ENCODE assay signal across 8 mouse cellular contexts in the genomic region with DNA sequence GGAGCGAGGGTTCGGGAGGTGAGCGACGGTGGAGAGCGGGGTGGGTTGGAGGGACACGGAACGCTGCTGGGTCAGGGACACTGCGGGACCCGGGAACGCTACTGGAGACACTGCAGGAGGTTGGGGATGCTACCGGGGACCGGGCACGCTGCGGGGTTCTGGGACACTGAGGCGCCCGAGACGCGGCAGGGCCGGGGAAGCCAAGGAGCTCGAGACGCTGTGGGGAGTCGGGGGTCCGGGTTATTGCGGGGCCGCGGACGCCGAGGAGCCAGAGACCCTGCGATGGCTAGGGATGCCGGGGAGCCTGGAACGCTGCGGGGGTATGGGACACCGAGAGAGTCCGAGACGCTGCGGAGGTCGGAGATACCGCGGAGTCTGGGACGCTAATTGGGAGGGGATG. TPM values are rescaled to one million over a fixed set of nuclear protein-coding genes. Genes with fewer than 3 reads are reported as not detected.
DNase-seq lines count a peak whose midpoint lies in the region; ATAC-seq and TF ChIP-seq lines count a peak whose summit lies in the region.

No protein-coding gene starts in this region.

- peaks cover 10% of the 10 kb centered on the region for H3K36me3 ChIP-seq in kidney, postnatal 0 days (ENCODE audit: insufficient read depth, low read length)
- H3K36me3 ChIP-seq in embryonic facial prominence, embryonic 10.5 days (replicated peaks) = peaks cover 32% of the 10 kb centered on the region
- peaks cover 4% of the 10 kb centered on the region; the same call in 1 of the 2 replicates for H3K36me3 ChIP-seq in hindbrain, embryonic 16.5 days (ENCODE audit: control insufficient read depth, insufficient read depth, low read length)
- peaks cover 7% of the 10 kb centered on the region; the same call in 1 of the 2 replicates for H3K36me3 ChIP-seq in midbrain, embryonic 15.5 days (replicated peaks)

- peak overlapping the region; percentile 90 for H3K4me3 ChIP-seq in kidney, postnatal 0 days (replicated peaks; ENCODE audit: low read depth, low read length)
- peak overlapping the region; percentile 99 for H3K4me3 ChIP-seq in embryonic facial prominence, embryonic 10.5 days
- peak overlapping the region; percentile 93 for H3K4me3 ChIP-seq in hindbrain, embryonic 16.5 days (ENCODE audit: low read length)
- peak overlapping the region; percentile 91 for H3K4me3 ChIP-seq in midbrain, embryonic 15.5 days

- H3K9ac ChIP-seq in kidney, postnatal 0 days (ENCODE audit: low read depth, low read length) = peak overlapping the region; percentile 87
- H3K9ac ChIP-seq in hindbrain, embryonic 16.5 days (ENCODE audit: low read depth, low read length) = peak overlapping the region; percentile 82
- peak overlapping the region; percentile 78 for H3K9ac ChIP-seq in midbrain, embryonic 15.5 days

- peak overlapping the region; percentile 85 for H3K4me2 ChIP-seq in kidney, postnatal 0 days (ENCODE audit: low read length)
- H3K4me2 ChIP-seq in hindbrain, embryonic 16.5 days (ENCODE audit: low read length) = peak overlapping the region; percentile 78
- peak overlapping the region; percentile 89 for H3K4me2 ChIP-seq in midbrain, embryonic 15.5 days

- H3K4me1 ChIP-seq in kidney, postnatal 0 days (replicated peaks; ENCODE audit: insufficient read depth, low read length) = peaks cover 4% of the 10 kb centered on the region; the same call in 1 of the 2 replicates
- H3K4me1 ChIP-seq in embryonic facial prominence, embryonic 10.5 days = peaks cover 22% of the 10 kb centered on the region
- peaks cover 11% of the 10 kb centered on the region for H3K4me1 ChIP-seq in hindbrain, embryonic 16.5 days (ENCODE audit: control insufficient read depth, insufficient read depth, low read depth, low read length)
- H3K4me1 ChIP-seq in midbrain, embryonic 15.5 days = peaks cover 19% of the 10 kb centered on the region

- no peak for DNase-seq in kidney, postnatal 0 days (ENCODE audit: low spot score)
- no peak for DNase-seq in kidney, postnatal 25 days
- DNase-seq in embryonic facial prominence, embryonic 10.5 days (ENCODE audit: low spot score) = no peak
- no peak for DNase-seq in thymus, adult 18-20 months
- DNase-seq in urinary bladder, adult 18-20 months (ENCODE audit: low spot score in 2 of 2) = no peak
- no peak for DNase-seq in kidney, adult 11 months

- WGBS in kidney, postnatal 0 days = under 1% methylated on average over 40 of the region's 40 CpGs
- WGBS in embryonic facial prominence, embryonic 10.5 days = under 1% methylated on average over 40 of the region's 40 CpGs
- under 1% methylated on average over 37 of the region's 40 CpGs for WGBS in hindbrain, embryonic 16.5 days
- WGBS in midbrain, embryonic 15.5 days = under 1% methylated on average over 40 of the region's 40 CpGs

- TF ChIP-seq CTCF in kidney, postnatal 0 days (IDR thresholded peaks at IDR 0.05; ENCODE audit: low read depth) = no peak

- no peaks in the 10 kb centered on the region for H3K27me3 ChIP-seq in kidney, postnatal 0 days (ENCODE audit: insufficient read depth, low read length)
- no peaks in the 10 kb centered on the region for H3K27me3 ChIP-seq in embryonic facial prominence, embryonic 10.5 days (replicated peaks; ENCODE audit: low read depth, poor library complexity, severe bottlenecking)
- H3K27me3 ChIP-seq in hindbrain, embryonic 16.5 days (replicated peaks; ENCODE audit: control insufficient read depth, insufficient read depth, low read length) = no peaks in the 10 kb centered on the region
- H3K27me3 ChIP-seq in midbrain, embryonic 15.5 days (replicated peaks) = no peaks in the 10 kb centered on the region

- peak overlapping the region; percentile 75 for H3K27ac ChIP-seq in kidney, postnatal 0 days
- H3K27ac ChIP-seq in embryonic facial prominence, embryonic 10.5 days (replicated peaks) = peak overlapping the region; percentile 88
- peak overlapping the region; percentile 68 for H3K27ac ChIP-seq in hindbrain, embryonic 16.5 days (ENCODE audit: low read depth, low read length)
- peak overlapping the region; percentile 81 for H3K27ac ChIP-seq in midbrain, embryonic 15.5 days

- peak; percentile 60 for ATAC-seq in kidney, postnatal 0 days (replicated peaks; ENCODE audit: low FRiP score, low read depth)
- peak; percentile 83; the same call in 1 of the 2 replicates for ATAC-seq in hindbrain, embryonic 16.5 days
- peak; percentile 81 for ATAC-seq in midbrain, embryonic 15.5 days (replicated peaks)

- H3K9me3 ChIP-seq in kidney, postnatal 0 days (replicated peaks; ENCODE audit: low read length) = no peaks in the 10 kb centered on the region
- H3K9me3 ChIP-seq in embryonic facial prominence, embryonic 10.5 days = no peaks in the 10 kb centered on the region
- no peaks in the 10 kb centered on the region for H3K9me3 ChIP-seq in hindbrain, embryonic 16.5 days (ENCODE audit: control insufficient read depth, low read length)
- no peaks in the 10 kb centered on the region for H3K9me3 ChIP-seq in midbrain, embryonic 15.5 days

RNA-seq across cellular contexts. Expression of a gene that starts 0.3 kb away (rescaled TPM):
- 0.50 and 0.55 TPM in 2 replicates for polyA plus RNA-seq in kidney, postnatal 0 days (2015; fragmentation: Nextera tagmentation; extraction: Ambion mirVana)
- 1.3 TPM in 2 replicates for polyA plus RNA-seq in embryonic facial prominence, embryonic 10.5 days (2016; fragmentation: Nextera tagmentation; extraction: Ambion mirVana)
- 0.77 and 0.78 TPM in 2 replicates for polyA plus RNA-seq in hindbrain, embryonic 16.5 days (2015; fragmentation: Nextera tagmentation; extraction: Ambion mirVana)
- 0.91 and 0.98 TPM in 2 replicates for polyA plus RNA-seq in midbrain, embryonic 15.5 days (2015; fragmentation: Nextera tagmentation; extraction: Ambion mirVana)

RNA-seq across cellular contexts. Expression of a gene that starts 22.7 kb away (rescaled TPM):
- polyA plus RNA-seq in kidney, postnatal 0 days (2015; fragmentation: Nextera tagmentation; extraction: Ambion mirVana) = 0.78 and 0.87 TPM in 2 replicates
- 0.21 and 0.27 TPM in 2 replicates for polyA plus RNA-seq in embryonic facial prominence, embryonic 10.5 days (2016; fragmentation: Nextera tagmentation; extraction: Ambion mirVana)
- polyA plus RNA-seq in hindbrain, embryonic 16.5 days (2015; fragmentation: Nextera tagmentation; extraction: Ambion mirVana) = 11.0 and 11.6 TPM in 2 replicates
- 9.1 and 11.1 TPM in 2 replicates for polyA plus RNA-seq in midbrain, embryonic 15.5 days (2015; fragmentation: Nextera tagmentation; extraction: Ambion mirVana)
